Mouse (Mus musculus): ENCODE measurements at regions not wholly inside any gene's neighbourhood (a gene's known extent, or its start where the extent isn't known, plus 50 kb on each side); places are given as distances from the start of the nearest gene placed in this dataset.

- H3K4me1 ChIP-seq (ENCODE audit: insufficient read depth) = no peaks in the 10 kb centered on the region
- ATAC-seq (ENCODE audit: insufficient read depth) (no peak), DNase-seq (no peak)
- no peak for TF ChIP-seq CTCF (IDR thresholded peaks at IDR 0.05; ENCODE audit: low read depth)
- no peak overlapping the region for H3K4me2 ChIP-seq
- H3K36me3 ChIP-seq (ENCODE audit: insufficient read depth) = no peaks in the 10 kb centered on the region
- 79% methylated on average over 4 of the region's 4 CpGs for WGBS
- no peaks in the 10 kb centered on the region for H3K9me3 ChIP-seq (ENCODE audit: low read depth, low read length)
- no peak overlapping the region for H3K27ac ChIP-seq (ENCODE audit: low read depth)
- H3K4me3 ChIP-seq (ENCODE audit: low read depth, low read length) = no peak overlapping the region
- no peaks in the 10 kb centered on the region for H3K27me3 ChIP-seq (ENCODE audit: insufficient read depth, low read length)
- H3K9ac ChIP-seq = no peak overlapping the region
Observed at GRCm38 (mm10) chr12:118719878-118720573, 126.1 kb upstream of the Sp8 start.

GRCm38 (mm10) chr12:118716824-118717223 lies 129.3 kb upstream of the Sp8 start:
- no peak overlapping the region for H3K27ac ChIP-seq (ENCODE audit: low read depth)
- no peak overlapping the region for H3K4me2 ChIP-seq
- ATAC-seq (ENCODE audit: insufficient read depth) (no peak), DNase-seq (no peak)
- H3K36me3 ChIP-seq (ENCODE audit: insufficient read depth) = no peaks in the 10 kb centered on the region
- no peaks in the 10 kb centered on the region for H3K27me3 ChIP-seq (ENCODE audit: insufficient read depth, low read length)
- H3K4me3 ChIP-seq (ENCODE audit: low read depth, low read length) = no peak overlapping the region
- 75% methylated on average over 4 of the region's 4 CpGs for WGBS
- TF ChIP-seq CTCF (IDR thresholded peaks at IDR 0.05; ENCODE audit: low read depth) = no peak
- no peaks in the 10 kb centered on the region for H3K9me3 ChIP-seq (ENCODE audit: low read depth, low read length)
- no peak overlapping the region for H3K9ac ChIP-seq
- no peaks in the 10 kb centered on the region for H3K4me1 ChIP-seq (ENCODE audit: insufficient read depth)

GRCm38 (mm10) chr12:118706626-118707025 lies 139.5 kb upstream of the Sp8 start:
- Histone ChIP-seq H3K9ac (no peak overlapping the region), H3K4me2 (no peak overlapping the region), H3K4me1 (ENCODE audit: insufficient read depth) (0 out of 2 replicates have a peak, but pooled peaks cover 3% of the 10 kb centered on the region), H3K4me3 (ENCODE audit: low read depth, low read length) (no peak overlapping the region), H3K27me3 (ENCODE audit: insufficient read depth, low read length) (no peaks in the 10 kb centered on the region), H3K9me3 (ENCODE audit: low read depth, low read length) (no peaks in the 10 kb centered on the region), H3K36me3 (ENCODE audit: insufficient read depth) (no peaks in the 10 kb centered on the region), H3K27ac (ENCODE audit: low read depth) (no peak overlapping the region)
- ATAC-seq (ENCODE audit: insufficient read depth) (no peak), DNase-seq (no peak)
- TF ChIP-seq CTCF (IDR thresholded peaks at IDR 0.05; ENCODE audit: low read depth) = no peak
- 75% methylated on average over 7 of the region's 7 CpGs for WGBS

GRCm38 (mm10) chr12:118704826-118705225 lies 141.3 kb upstream of the Sp8 start:
- DNase-seq = no peak

GRCm38 (mm10) chr12:118703730-118704129 lies 142.4 kb upstream of the Sp8 start:
- Histone ChIP-seq H3K9me3 (ENCODE audit: low read depth, low read length) (no peaks in the 10 kb centered on the region), H3K4me3 (ENCODE audit: low read depth, low read length) (no peak overlapping the region), H3K9ac (no peak overlapping the region), H3K4me2 (peak overlapping the region; percentile 33; the same call in 1 of the 2 replicates), H3K36me3 (ENCODE audit: insufficient read depth) (no peaks in the 10 kb centered on the region), H3K4me1 (ENCODE audit: insufficient read depth) (0 out of 2 replicates have a peak, but pooled peaks cover 3% of the 10 kb centered on the region), H3K27me3 (ENCODE audit: insufficient read depth, low read length) (no peaks in the 10 kb centered on the region), H3K27ac (ENCODE audit: low read depth) (no peak overlapping the region)
- peak; percentile 8 for DNase-seq
- peak; percentile 49; the same call in 1 of the 2 replicates for ATAC-seq (ENCODE audit: insufficient read depth)
- WGBS = 37% methylated on average over 12 of the region's 12 CpGs
- TF ChIP-seq CTCF (IDR thresholded peaks at IDR 0.05; ENCODE audit: low read depth) = no peak

More at GRCm38 (mm10) chr12:118704826-118705225, 141.3 kb upstream of the Sp8 start:
- Histone ChIP-seq H3K4me1 (ENCODE audit: insufficient read depth) (0 out of 2 replicates have a peak, but pooled peaks cover 3% of the 10 kb centered on the region), H3K9ac (no peak overlapping the region), H3K27me3 (ENCODE audit: insufficient read depth, low read length) (no peaks in the 10 kb centered on the region), H3K4me3 (ENCODE audit: low read depth, low read length) (no peak overlapping the region), H3K9me3 (ENCODE audit: low read depth, low read length) (no peaks in the 10 kb centered on the region), H3K27ac (ENCODE audit: low read depth) (no peak overlapping the region), H3K4me2 (no peak overlapping the region), H3K36me3 (ENCODE audit: insufficient read depth) (no peaks in the 10 kb centered on the region)
- TF ChIP-seq CTCF (IDR thresholded peaks at IDR 0.05; ENCODE audit: low read depth) = no peak
- WGBS = 68% methylated on average over 2 of the region's 2 CpGs
- ATAC-seq (ENCODE audit: insufficient read depth) = no peak

GRCm38 (mm10) chr12:118703068-118703662 lies 143.0 kb upstream of the Sp8 start:
- Histone ChIP-seq H3K4me1 (ENCODE audit: insufficient read depth) (0 out of 2 replicates have a peak, but pooled peaks cover 3% of the 10 kb centered on the region), H3K9me3 (ENCODE audit: low read depth, low read length) (no peaks in the 10 kb centered on the region), H3K27ac (ENCODE audit: low read depth) (no peak overlapping the region), H3K4me3 (ENCODE audit: low read depth, low read length) (no peak overlapping the region), H3K9ac (no peak overlapping the region), H3K36me3 (ENCODE audit: insufficient read depth) (no peaks in the 10 kb centered on the region), H3K27me3 (ENCODE audit: insufficient read depth, low read length) (no peaks in the 10 kb centered on the region), H3K4me2 (peak overlapping the region; percentile 33; the same call in 1 of the 2 replicates)
- TF ChIP-seq CTCF (IDR thresholded peaks at IDR 0.05; ENCODE audit: low read depth) = no peak
- WGBS = 24% methylated on average over 11 of the region's 11 CpGs
- peak; percentile 37 for DNase-seq
- ATAC-seq (ENCODE audit: insufficient read depth) = peak; percentile 63; the same call in 1 of the 2 replicates

GRCm38 (mm10) chr12:118701838-118702237 lies 144.3 kb upstream of the Sp8 start:
- TF ChIP-seq CTCF (IDR thresholded peaks at IDR 0.05; ENCODE audit: low read depth) = no peak
- no peaks in the 10 kb centered on the region for H3K27me3 ChIP-seq (ENCODE audit: insufficient read depth, low read length)
- H3K27ac ChIP-seq (ENCODE audit: low read depth) = no peak overlapping the region
- H3K4me3 ChIP-seq (ENCODE audit: low read depth, low read length) = no peak overlapping the region
- WGBS = 73% methylated on average over 2 of the region's 2 CpGs
- no peaks in the 10 kb centered on the region for H3K36me3 ChIP-seq (ENCODE audit: insufficient read depth)
- no peak overlapping the region for H3K4me2 ChIP-seq
- no peak for ATAC-seq (ENCODE audit: insufficient read depth)
- 0 out of 2 replicates have a peak, but pooled peaks cover 3% of the 10 kb centered on the region for H3K4me1 ChIP-seq (ENCODE audit: insufficient read depth)
- no peaks in the 10 kb centered on the region for H3K9me3 ChIP-seq (ENCODE audit: low read depth, low read length)
- no peak for DNase-seq
- H3K9ac ChIP-seq = no peak overlapping the region
